Mouse (Mus musculus) liver, embryonic 11.5 days (tissue): ENCODE measurements around the gene Jagn1. TPM values are rescaled to one million over a fixed set of nuclear protein-coding genes. Genes with fewer than 3 reads are reported as not detected.

Experiments used
- ATAC-seq: fragments of 200-750 bp; cut with Nextera tagmentation; replicated peaks from 2 replicates; pipeline ENCODE4 v1.8.0; 2017; ENCODE audit warnings: moderate number of reproducible peaks, mild to moderate bottlenecking, moderate TSS enrichment, moderate library complexity; ENCODE audit not compliant: low FRiP score
- DNase-seq: peaks from one replicate; pipeline ENCODE4 v3.0.0-alpha.2; 2017; ENCODE audit warnings: low spot score
- H3K27ac ChIP-seq: fragments of 300-500 bp; sonication (generic); 2 replicates; pipeline ENCODE4 v1.5.1; 2014; ENCODE audit warnings: mild to moderate bottlenecking, low read depth, low read length, control low read depth
- H3K27me3 ChIP-seq: fragments of 300-500 bp; sonication (generic); replicated peaks from 2 replicates; pipeline ENCODE4 v1.6.1; 2014; ENCODE audit warnings: low read length, mixed read lengths; ENCODE audit not compliant: control insufficient read depth, insufficient read depth
- H3K36me3 ChIP-seq: fragments of 300-500 bp; sonication (generic); 2 replicates; pipeline ENCODE4 v1.6.1; 2014; ENCODE audit warnings: mild to moderate bottlenecking, low read length, moderate library complexity, mixed read lengths; ENCODE audit not compliant: control insufficient read depth, insufficient read depth
- H3K4me1 ChIP-seq: fragments of 300-500 bp; sonication (generic); replicated peaks from 2 replicates; pipeline ENCODE4 v1.6.1; 2014; ENCODE audit warnings: low read length, mixed read lengths; ENCODE audit not compliant: control insufficient read depth, insufficient read depth
- H3K4me2 ChIP-seq: fragments of 300-500 bp; sonication (generic); 2 replicates; pipeline ENCODE4 v1.6.1; 2014; ENCODE audit warnings: mild to moderate bottlenecking, control low read depth, moderate library complexity
- H3K4me3 ChIP-seq: fragments of 300-500 bp; sonication (generic); 2 replicates; pipeline ENCODE4 v1.5.1; 2014; ENCODE audit warnings: low read depth, low read length, control low read depth
- H3K9ac ChIP-seq: fragments of 300-500 bp; sonication (generic); 2 replicates; pipeline ENCODE4 v1.6.1; 2014; ENCODE audit warnings: low read depth, low read length, control low read depth
- H3K9me3 ChIP-seq: fragments of 300-500 bp; sonication (generic); 2 replicates; pipeline ENCODE4 v1.6.1; 2016; ENCODE audit warnings: low read length, inconsistent platforms, mixed read lengths; ENCODE audit not compliant: control insufficient read depth
- WGBS: fragments of 180-500 bp; shearing (Covaris S2); extraction: QIAGEN DNeasy Blood & Tissue Kit; methylation state at CpG from one replicate; pipeline ENCODE4 v1.1.7; 2014; 5-methylcytosine and 5-hydroxymethylcytosine counted together
- polyA plus RNA-seq: library from polyadenylated mRNA; unstranded; fragments of >200 nt; fragmentation: Nextera tagmentation; extraction: Ambion mirVana; gene quantifications from 2 replicates; pipeline ENCODE4 v1.2.1, GENCODE M21; 2014

The Jagn1 gene
- polyA plus RNA-seq, 1 experiment from 2014 or later = 72.1 TPM

DNA sequence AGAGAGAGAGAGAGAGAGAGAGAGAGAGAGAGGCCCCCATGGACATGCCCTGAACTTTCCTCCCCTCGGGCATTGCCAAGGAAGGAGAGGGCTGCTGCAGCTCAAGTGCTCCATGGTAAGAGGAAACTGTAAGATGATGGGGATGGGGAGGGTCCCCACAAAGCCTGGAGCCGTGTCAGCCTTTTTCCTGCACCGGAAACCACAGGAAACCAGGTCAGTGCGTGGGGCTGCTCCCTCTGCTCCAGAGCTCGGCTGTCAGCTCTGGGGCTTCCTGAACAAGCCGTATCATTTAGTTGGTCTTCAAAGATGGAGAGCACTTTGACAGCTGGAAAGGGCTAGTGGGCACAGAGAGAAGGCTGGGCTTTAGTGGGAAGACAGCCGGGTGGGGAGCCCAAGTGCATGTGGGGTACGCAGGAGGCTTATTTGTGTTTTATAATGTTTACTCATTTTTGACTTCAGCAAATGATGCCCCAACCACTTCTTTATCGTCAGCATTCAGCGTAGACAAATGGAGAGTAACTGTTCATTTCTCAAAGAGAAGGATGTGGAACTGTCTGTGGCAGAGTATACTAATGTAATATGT is 15.7 kb downstream of the Jagn1 start, which contains the start of gene Il17re:
Gene Il17re (plus strand): TSS at position 533 of the 583 bp plus-strand sequence.
- Histone ChIP-seq H3K36me3 (no peaks in the 10 kb centered on the region), H3K27me3 (no peaks in the 10 kb centered on the region), H3K4me3 (no peak within 1 kb of the TSS), H3K9ac (no peak within 1 kb of the TSS), H3K27ac (no peak within 1 kb of the TSS), H3K9me3 (no peaks in the 10 kb centered on the region), H3K4me2 (no peak within 1 kb of the TSS), H3K4me1 (0 out of 2 replicates have a peak, but pooled peaks cover 2% of the 10 kb centered on the region)
- ATAC-seq (no peak), DNase-seq (no peak)
- 31% methylated on average over 10 of the region's 10 CpGs for WGBS

DNA sequence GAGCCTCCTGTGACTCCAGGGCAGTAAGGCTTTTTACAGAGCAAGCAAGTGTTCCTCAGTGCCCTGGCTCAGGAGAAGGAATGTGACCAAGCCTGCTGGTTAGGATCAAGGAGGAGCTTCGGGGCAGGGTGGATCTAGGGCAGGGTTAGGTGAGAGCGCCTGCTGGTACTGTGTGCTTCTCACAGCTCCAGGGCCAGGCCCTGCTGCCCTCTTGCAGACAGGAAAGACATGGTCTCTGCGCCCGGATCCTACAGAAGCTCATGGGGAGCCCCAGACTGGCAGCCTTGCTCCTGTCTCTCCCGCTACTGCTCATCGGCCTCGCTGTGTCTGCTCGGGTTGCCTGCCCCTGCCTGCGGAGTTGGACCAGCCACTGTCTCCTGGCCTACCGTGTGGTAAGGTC is 16.3 kb downstream of the Jagn1 start:
- no peak overlapping the region for H3K4me3 ChIP-seq
- WGBS = 58% methylated on average over 10 of the region's 10 CpGs
- no peaks in the 10 kb centered on the region for H3K36me3 ChIP-seq
- no peaks in the 10 kb centered on the region for H3K9me3 ChIP-seq
- H3K27ac ChIP-seq = no peak overlapping the region
- H3K4me1 ChIP-seq = 0 out of 2 replicates have a peak, but pooled peaks cover 2% of the 10 kb centered on the region
- H3K9ac ChIP-seq = no peak overlapping the region
- no peaks in the 10 kb centered on the region for H3K27me3 ChIP-seq
- DNase-seq = no peak
- H3K4me2 ChIP-seq = no peak overlapping the region
- no peak for ATAC-seq

DNA sequence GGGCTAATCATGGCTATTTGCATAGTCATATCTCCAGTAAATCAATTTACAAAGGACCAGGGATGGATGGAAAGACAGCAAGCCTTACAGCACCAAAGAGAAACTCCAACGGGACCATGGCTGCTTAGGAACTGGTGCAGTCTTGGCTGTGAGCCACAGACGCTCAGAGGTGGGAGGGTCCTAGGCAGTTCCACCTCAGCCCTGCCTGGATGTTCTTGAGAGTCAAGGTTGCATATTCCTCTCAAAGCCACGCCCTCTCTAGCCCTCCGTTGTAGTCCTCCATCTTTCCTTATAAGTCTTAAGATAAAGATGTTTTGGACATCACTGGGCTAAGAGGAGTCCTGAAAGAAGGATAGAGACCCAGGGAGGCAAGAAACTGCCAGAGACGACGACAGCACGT is 21.7 kb downstream of the Jagn1 start:
- ATAC-seq (no peak), DNase-seq (no peak)
- Histone ChIP-seq H3K36me3 (no peaks in the 10 kb centered on the region), H3K27ac (no peak overlapping the region), H3K9ac (no peak overlapping the region), H3K4me1 (peaks cover under 1% of the 10 kb centered on the region; the same call in 1 of the 2 replicates), H3K27me3 (no peaks in the 10 kb centered on the region), H3K4me2 (no peak overlapping the region), H3K4me3 (no peak overlapping the region), H3K9me3 (no peaks in the 10 kb centered on the region)
- WGBS = 63% methylated on average over 7 of the region's 7 CpGs

DNA sequence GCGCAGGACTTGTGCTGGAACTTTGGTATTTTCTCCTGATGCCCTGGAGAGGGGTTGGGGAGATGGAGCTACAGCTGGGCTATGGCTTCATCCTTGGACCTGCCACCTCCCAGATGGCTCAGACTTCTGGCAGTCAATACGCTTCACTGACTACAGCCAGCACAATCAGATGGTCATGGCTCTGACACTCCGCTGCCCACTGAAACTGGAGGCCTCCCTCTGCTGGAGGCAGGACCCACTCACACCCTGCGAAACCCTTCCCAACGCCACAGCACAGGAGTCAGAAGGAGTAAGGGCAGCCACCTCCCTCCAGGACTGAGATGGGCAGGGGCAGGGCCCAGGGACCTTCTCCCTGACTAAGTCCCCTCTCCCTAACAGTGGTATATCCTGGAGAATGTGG is 23.2 kb downstream of the Jagn1 start:
- no peak for ATAC-seq
- no peak for DNase-seq
- Histone ChIP-seq H3K4me1 (peaks cover 8% of the 10 kb centered on the region), H3K27me3 (peaks cover 10% of the 10 kb centered on the region), H3K4me2 (no peak overlapping the region), H3K9me3 (no peaks in the 10 kb centered on the region), H3K36me3 (no peaks in the 10 kb centered on the region), H3K27ac (no peak overlapping the region), H3K9ac (no peak overlapping the region), H3K4me3 (no peak overlapping the region)
- 56% methylated on average over 5 of the region's 5 CpGs for WGBS

DNA sequence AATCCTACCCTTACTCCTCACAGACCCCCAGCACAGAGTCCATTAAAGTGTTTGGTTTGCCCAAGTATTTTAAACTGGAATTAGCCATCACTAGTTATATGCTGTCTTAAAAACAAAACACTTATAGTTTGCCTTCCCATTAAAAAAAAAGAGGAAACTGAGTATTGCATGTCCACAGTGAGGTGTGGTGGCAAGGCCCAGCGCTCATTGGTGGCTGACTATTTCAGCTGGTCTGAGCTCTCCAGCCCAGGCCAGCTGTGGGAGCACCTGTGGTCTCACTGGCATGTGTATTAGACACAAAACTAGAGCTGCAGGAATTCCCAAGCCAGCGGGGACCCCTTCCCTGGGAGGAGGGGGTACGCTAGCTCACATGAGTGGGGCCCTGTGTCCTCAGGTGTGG is 26.1 kb downstream of the Jagn1 start:
- Histone ChIP-seq H3K36me3 (no peaks in the 10 kb centered on the region), H3K4me3 (no peak overlapping the region), H3K27ac (no peak overlapping the region), H3K9ac (no peak overlapping the region), H3K4me1 (peaks cover 11% of the 10 kb centered on the region), H3K9me3 (no peaks in the 10 kb centered on the region), H3K27me3 (peaks cover 26% of the 10 kb centered on the region), H3K4me2 (no peak overlapping the region)
- no peak for ATAC-seq
- no peak for DNase-seq
- 68% methylated on average over 3 of the region's 3 CpGs for WGBS

DNA sequence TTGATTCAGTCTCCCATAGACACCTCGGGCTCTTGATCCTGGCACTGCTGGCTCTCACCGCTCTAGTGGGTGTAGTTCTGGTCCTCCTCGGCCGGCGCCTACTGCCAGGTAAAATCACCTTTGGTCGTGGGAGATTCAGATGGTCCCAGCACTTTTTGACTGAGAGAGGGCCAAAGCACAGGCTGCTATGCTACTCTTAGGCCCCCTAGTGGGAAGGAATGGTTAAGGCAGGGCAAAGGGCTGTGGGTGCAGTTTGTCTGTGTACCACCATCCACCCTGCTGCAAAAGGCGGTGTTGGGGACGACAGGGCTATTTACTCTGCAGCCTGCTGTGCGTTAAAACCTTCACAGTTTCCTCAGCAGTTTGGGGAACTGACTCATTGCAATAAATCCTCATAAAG is 26.7 kb downstream of the Jagn1 start:
- Histone ChIP-seq H3K36me3 (no peaks in the 10 kb centered on the region), H3K4me3 (peak overlapping the region; percentile 44), H3K27ac (no peak overlapping the region), H3K4me1 (peaks cover 11% of the 10 kb centered on the region), H3K4me2 (peak overlapping the region; percentile 77), H3K9me3 (no peaks in the 10 kb centered on the region), H3K27me3 (peaks cover 28% of the 10 kb centered on the region), H3K9ac (peak overlapping the region; percentile 39)
- DNase-seq (peak; percentile 54), ATAC-seq (peak; percentile 67)
- WGBS = 6% methylated on average over 9 of the region's 9 CpGs

DNA sequence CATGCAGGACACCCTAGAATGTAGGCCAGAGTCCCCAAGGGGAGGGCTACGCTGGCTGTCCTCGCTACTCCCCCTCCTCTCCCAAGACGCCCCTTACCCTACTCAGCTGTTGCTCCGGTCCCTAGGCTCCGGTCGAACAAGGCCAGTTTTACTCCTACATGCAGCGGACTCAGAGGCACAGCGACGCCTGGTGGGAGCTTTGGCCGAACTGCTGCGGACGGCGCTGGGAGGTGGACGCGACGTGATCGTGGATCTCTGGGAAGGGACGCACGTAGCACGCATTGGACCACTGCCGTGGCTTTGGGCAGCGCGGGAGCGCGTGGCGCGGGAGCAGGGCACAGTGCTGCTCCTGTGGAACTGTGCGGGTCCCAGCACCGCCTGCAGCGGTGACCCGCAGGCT is 27.1 kb downstream of the Jagn1 start:
- Histone ChIP-seq H3K9ac (peak overlapping the region; percentile 39), H3K9me3 (no peaks in the 10 kb centered on the region), H3K27me3 (peaks cover 28% of the 10 kb centered on the region), H3K4me2 (peak overlapping the region; percentile 77), H3K36me3 (no peaks in the 10 kb centered on the region), H3K27ac (no peak overlapping the region), H3K4me3 (peak overlapping the region; percentile 44), H3K4me1 (peaks cover 11% of the 10 kb centered on the region)
- DNase-seq (peak; percentile 70), ATAC-seq (peak; percentile 66)
- WGBS = 2% methylated on average over 31 of the region's 31 CpGs

DNA sequence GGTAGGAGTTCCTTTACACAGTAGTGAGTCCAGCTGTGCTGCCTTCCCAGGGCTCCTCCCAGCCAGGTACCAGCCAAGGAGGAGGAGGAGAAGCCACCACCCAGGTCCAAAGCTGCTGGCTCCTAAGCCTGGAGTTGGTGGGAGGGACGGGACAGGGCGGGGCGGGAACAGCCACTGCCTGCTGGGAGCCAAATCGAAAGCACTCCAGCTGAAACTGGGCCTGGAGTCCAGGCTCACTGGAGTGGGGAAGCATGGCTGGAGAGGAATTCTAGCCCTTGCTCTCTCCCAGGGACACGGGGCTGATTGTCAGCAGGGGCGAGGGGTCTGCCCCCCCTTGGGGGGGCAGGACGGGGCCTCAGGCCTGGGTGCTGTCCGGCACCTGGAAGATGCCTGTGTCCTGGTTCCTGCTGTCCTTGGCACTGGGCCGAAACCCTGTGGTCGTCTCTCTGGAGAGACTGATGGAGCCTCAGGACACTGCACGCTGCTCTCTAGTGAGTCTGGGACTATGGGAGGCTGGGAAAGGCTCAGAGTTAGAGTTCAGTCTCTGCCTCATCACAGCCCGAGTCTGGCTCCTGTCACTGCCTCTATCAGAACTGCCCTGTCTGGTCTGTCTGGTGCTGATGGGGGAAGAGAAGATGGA is 29.0 kb downstream of the Jagn1 start, which contains the start of gene Il17rc:
Gene Il17rc (plus strand): TSS at position 131 of the 640 bp plus-strand sequence.
- ATAC-seq = 0 out of 2 replicates have a peak, but pooled peaks have one; percentile 9
- H3K4me3 ChIP-seq = peak within 1 kb of the TSS; percentile 18; the same call in 1 of the 2 replicates
- H3K9ac ChIP-seq = peak within 1 kb of the TSS; percentile 6; the same call in 1 of the 2 replicates
- 37% methylated on average over 12 of the region's 12 CpGs for WGBS
- H3K36me3 ChIP-seq = no peaks in the 10 kb centered on the region
- H3K4me1 ChIP-seq = peaks cover 11% of the 10 kb centered on the region
- no peak within 1 kb of the TSS for H3K27ac ChIP-seq
- no peaks in the 10 kb centered on the region for H3K9me3 ChIP-seq
- H3K27me3 ChIP-seq = peaks cover 28% of the 10 kb centered on the region
- DNase-seq = no peak
- peak within 1 kb of the TSS; percentile 39 for H3K4me2 ChIP-seq

DNA sequence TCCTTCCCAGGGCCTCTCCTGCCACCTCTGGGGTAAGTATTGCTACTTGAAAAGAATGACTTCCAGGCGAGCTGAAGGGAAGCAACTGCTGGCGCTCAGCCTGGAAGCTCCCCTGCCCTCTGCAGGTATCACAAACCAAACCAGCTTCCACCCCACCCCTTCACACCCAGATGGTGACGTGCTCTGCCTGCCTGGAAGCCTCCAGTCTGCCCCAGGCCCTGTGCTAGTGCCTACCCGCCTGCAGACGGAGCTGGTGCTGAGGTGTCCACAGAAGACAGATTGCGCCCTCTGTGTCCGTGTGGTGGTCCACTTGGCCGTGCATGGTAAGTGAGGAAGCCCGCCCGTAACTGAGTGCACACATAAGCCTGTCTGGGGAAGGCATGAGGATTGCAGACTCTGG is 29.7 kb downstream of the Jagn1 start:
- ATAC-seq (no peak), DNase-seq (no peak)
- Histone ChIP-seq H3K4me2 (no peak overlapping the region; the same call in 1 of the 2 replicates), H3K9ac (no peak overlapping the region), H3K4me3 (no peak overlapping the region), H3K36me3 (no peaks in the 10 kb centered on the region), H3K27me3 (peaks cover 30% of the 10 kb centered on the region), H3K27ac (no peak overlapping the region), H3K9me3 (no peaks in the 10 kb centered on the region), H3K4me1 (peaks cover 11% of the 10 kb centered on the region)
- 67% methylated on average over 10 of the region's 10 CpGs for WGBS
